Mouse (Mus musculus) left cerebral cortex, adult 2 months (tissue): ENCODE data around the gene Ankrd39. TPM values are rescaled to one million over a fixed set of nuclear protein-coding genes. Genes with fewer than 3 reads are reported as not detected.

Source experiments
- DNase-seq, 2 experiments: peaks; one replicate each; pipeline ENCODE4 v3.0.0; 2021 to 2022; ENCODE audit warnings: low spot score in 2 of 2, mixed read lengths in 1 of 2; ENCODE audit errors: extremely low spot score in 1 of 2
- H3K27ac ChIP-seq: fragments of 200-600 bp; 2 replicates; pipeline ENCODE4 v1.8.1; 2022
- H3K4me3 ChIP-seq: fragments of 200-600 bp; 2 replicates; pipeline ENCODE4 v1.8.1; 2022
- CTCF ChIP-seq: fragments of 200-600 bp; IDR thresholded peaks from 2 replicates; pipeline ENCODE4 v1.8.1; 2022; ENCODE audit warnings: antibody characterized with exemption, mild to moderate bottlenecking, moderate library complexity
- intact Hi-C: fragments of 180-260 bp; cut with DNase I; formaldehyde crosslinking; loops from one replicate; pipeline ENCODE4 v1.15.1; 2025
- total RNA-seq, 2 experiments: library from RNA; stranded (reverse); gene quantifications; 2 replicates each; pipeline ENCODE4 v1.2.3; 2021

Ankrd39 gene
- total RNA-seq, 2 experiments from 2014 or later: 12.0 to 14.8 TPM

- H3K4me3 ChIP-seq: no peak overlapping the region
- no peak for TF ChIP-seq CTCF
- no peak for DNase-seq
- H3K27ac ChIP-seq: no peak overlapping the region
- intact Hi-C loops: no loop called here
Measured at GRCm38 (mm10) chr1:36519626-36520025, 27.6 kb downstream of the Ankrd39 start.

- no peak for DNase-seq
- intact Hi-C loops: no loop called here
Measured at GRCm38 (mm10) chr1:36518259-36518658, 29.0 kb downstream of the Ankrd39 start.

GRCm38 (mm10) chr1:36513718-36514117 lies 33.5 kb downstream of the Ankrd39 start:
- intact Hi-C loops: loop anchor here (2.0 kb wide), 1 partner anchor 145 kb away; the partner anchor contains the start of gene Kansl3

More at GRCm38 (mm10) chr1:36518259-36518658, 29.0 kb downstream of the Ankrd39 start:
- Histone ChIP-seq H3K4me3 (no peak overlapping the region), H3K27ac (no peak overlapping the region)
- TF ChIP-seq CTCF: no peak

GRCm38 (mm10) chr1:36513310-36513709 lies 33.9 kb downstream of the Ankrd39 start:
- intact Hi-C loops: loop anchor here (2.0 kb wide), 1 partner anchor 145 kb away; the partner anchor contains the start of gene Kansl3
- H3K27ac ChIP-seq: no peak overlapping the region
- no peak for DNase-seq
- H3K4me3 ChIP-seq: peak overlapping the region; percentile 77
- no peak for TF ChIP-seq CTCF

More at GRCm38 (mm10) chr1:36513718-36514117, 33.5 kb downstream of the Ankrd39 start:
- TF ChIP-seq CTCF: peak; percentile 51
- Histone ChIP-seq H3K27ac (no peak overlapping the region), H3K4me3 (peak overlapping the region; percentile 77)
- DNase-seq: no peak

GRCm38 (mm10) chr1:36512966-36513280 lies 34.3 kb downstream of the Ankrd39 start:
- no peak for DNase-seq
- Histone ChIP-seq H3K4me3 (peak overlapping the region; percentile 77), H3K27ac (peak overlapping the region; percentile 44; the same call in 1 of the 2 replicates)
- intact Hi-C loops: loop anchor here (2.0 kb wide), 1 partner anchor 144 kb away; the partner anchor contains the start of gene Kansl3
- TF ChIP-seq CTCF: no peak

- peak overlapping the region; percentile 99 for H3K4me3 ChIP-seq
- H3K27ac ChIP-seq: peak overlapping the region; percentile 95
- peak; percentile 64 to 65 for DNase-seq
- no peak; the same call in 1 of the 2 replicates for TF ChIP-seq CTCF
- intact Hi-C loops: loop anchor here (2.0 kb wide), 1 partner anchor 144 kb away; the partner anchor contains the start of gene Kansl3
Measured at GRCm38 (mm10) chr1:36512089-36512965, 34.9 kb downstream of the Ankrd39 start.

GRCm38 (mm10) chr1:36511289-36512021 lies 35.8 kb downstream of the Ankrd39 start, which contains the start of gene Cnnm3:
Cnnm3 (plus strand) TSS chr1:36511867.
- DNase-seq: peak; percentile 99 to 100
- Histone ChIP-seq H3K4me3 (peak within 1 kb of the TSS; percentile 99), H3K27ac (peak within 1 kb of the TSS; percentile 95)
- intact Hi-C loops: loop anchor here (1.0 to 2.0 kb wide), 2 partner anchors 39 to 143 kb away; partner anchors contain the start of gene Kansl3
- peak; percentile 54 for TF ChIP-seq CTCF

GRCm38 (mm10) chr1:36508238-36508637 lies 39.0 kb downstream of the Ankrd39 start:
- intact Hi-C loops: no loop called here
- H3K4me3 ChIP-seq: no peak overlapping the region
- TF ChIP-seq CTCF: no peak
- DNase-seq: no peak
- H3K27ac ChIP-seq: no peak overlapping the region

GRCm38 (mm10) chr1:36501261-36501660 lies 46.0 kb downstream of the Ankrd39 start:
- DNase-seq: peak; percentile 64 to 79
- intact Hi-C loops: loop anchor here (2.0 kb wide), 1 partner anchor 176 kb away; no protein-coding TSS in a partner anchor
- H3K4me3 ChIP-seq: no peak overlapping the region
- H3K27ac ChIP-seq: no peak overlapping the region
- peak; percentile 96 for TF ChIP-seq CTCF

- no peak for DNase-seq
- no peak for TF ChIP-seq CTCF
- no peak overlapping the region for H3K4me3 ChIP-seq
- intact Hi-C loops: no loop called here
- H3K27ac ChIP-seq: no peak overlapping the region
Measured at GRCm38 (mm10) chr1:36497312-36497711, 49.9 kb downstream of the Ankrd39 start.

GRCm38 (mm10) chr1:36496719-36497118 lies 50.5 kb downstream of the Ankrd39 start:
- TF ChIP-seq CTCF: peak; percentile 48
- intact Hi-C loops: no loop called here
- DNase-seq: no peak

More at GRCm38 (mm10) chr1:36496719-36497118, 50.5 kb downstream of the Ankrd39 start:
- Histone ChIP-seq H3K27ac (no peak overlapping the region), H3K4me3 (no peak overlapping the region)
